Mouse (Mus musculus) megakaryocyte, embryonic 14.5 days (primary cell): ENCODE results near the gene Cnot3.

Source experiments
- FLI1 ChIP-seq: IDR thresholded peaks from 2 replicates; pipeline ENCODE4 v1.6.1; 2012; ENCODE audit warnings: low read length, inconsistent platforms, mixed read lengths
- GATA1 ChIP-seq: IDR thresholded peaks from 3 replicates; pipeline ENCODE4 v1.6.1; 2012; ENCODE audit warnings: mixed read lengths, low read length, inconsistent platforms, borderline replicate concordance

GRCm38 (mm10) chr7:3691919-3692318, 46.9 kb downstream of the Cnot3 start:
- TF ChIP-seq GATA1, result no peak
- TF ChIP-seq FLI1, result no peak
